Mouse (Mus musculus) embryo, embryonic 10.5 days (tissue): ENCODE measurements around the gene Akap11.
A peak's percentile ranks its signal among the peaks of the same experiment; 100 is the strongest.
"Not testable (repeated sequence)": the region's sequence is repeated elsewhere in the genome, so short reads cannot be mapped to it uniquely, and the experiment has no call there.

Source experiments
- DNase-seq: peaks from one replicate; pipeline ENCODE4 v3.0.0-alpha.2; 2015; ENCODE audit warnings: low spot score

Gene Akap11

GRCm38 (mm10) chr14:78536281-78537165, at the start of gene Akap11:
Gene Akap11 (minus strand): TSS chr14:78536808.
- peak; percentile 97 for DNase-seq

GRCm38 (mm10) chr14:78584222-78584621, 47.6 kb upstream of the Akap11 start:
- DNase-seq: no peak

DNA sequence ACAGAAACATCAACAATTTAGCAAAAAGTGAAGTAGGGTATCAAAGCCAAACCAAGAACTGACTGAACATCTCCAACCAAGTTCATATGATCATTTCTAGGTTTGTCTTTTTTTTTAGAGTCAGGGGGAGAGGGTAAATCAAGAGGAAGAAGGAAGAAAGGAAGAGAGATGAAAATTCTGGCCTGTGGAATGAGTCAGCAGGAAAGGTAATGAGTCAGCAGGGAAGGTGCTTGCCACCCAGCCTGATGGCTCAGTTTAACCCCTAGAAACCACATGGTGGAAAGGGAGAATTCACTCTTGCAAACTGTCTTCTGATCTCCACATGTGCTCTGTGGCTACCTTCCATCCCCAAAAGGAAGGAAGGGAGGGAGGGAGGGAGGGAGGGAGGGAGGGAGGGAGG, 46.6 kb upstream of the Akap11 start:
- no peak for DNase-seq

DNA sequence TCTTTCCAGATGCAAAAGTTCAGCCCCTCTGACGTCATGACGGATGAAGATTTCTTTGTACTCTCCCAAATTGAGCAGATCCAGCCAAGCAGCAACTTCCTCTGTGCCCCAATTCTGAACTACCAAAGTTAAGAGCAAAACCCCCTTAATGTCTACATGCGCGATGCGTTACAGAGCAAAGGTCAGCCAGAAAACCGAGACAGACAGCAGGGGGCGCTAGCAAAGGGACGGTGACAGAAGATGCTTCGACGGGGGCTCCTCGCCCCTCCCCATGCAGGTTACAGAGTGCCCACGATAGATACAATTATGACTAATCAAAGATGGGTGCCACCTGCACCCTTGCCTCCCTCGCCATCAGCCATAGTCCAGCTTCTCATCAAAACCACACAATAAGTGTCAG, 39.3 kb upstream of the Akap11 start:
- DNase-seq: no peak

- DNase-seq: no peak
These were observed 31.8 kb upstream of the Akap11 start for GRCm38 (mm10) chr14:78568410-78568809.

GRCm38 (mm10) chr14:78566431-78566830, 29.8 kb upstream of the Akap11 start:
- DNase-seq: no peak

DNA sequence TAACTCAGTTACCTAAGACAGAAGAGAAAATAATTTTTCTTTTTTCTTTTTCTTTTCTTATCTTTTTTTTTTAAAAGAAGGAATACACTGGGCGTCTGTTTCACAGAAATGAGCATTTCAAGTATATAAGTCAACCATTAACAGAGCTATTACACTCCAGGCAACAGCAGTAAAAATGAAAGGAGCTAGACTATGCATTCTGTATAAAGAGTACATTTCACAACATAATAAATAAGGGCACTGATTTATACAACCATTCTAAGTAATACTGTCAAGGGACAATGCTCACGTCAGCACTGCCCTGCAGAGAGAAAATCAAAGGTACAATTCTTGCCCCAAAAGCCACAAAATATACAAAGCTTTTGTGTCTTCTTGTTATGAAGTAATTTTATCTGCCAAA, 27.7 kb upstream of the Akap11 start:
- DNase-seq: no peak

DNA sequence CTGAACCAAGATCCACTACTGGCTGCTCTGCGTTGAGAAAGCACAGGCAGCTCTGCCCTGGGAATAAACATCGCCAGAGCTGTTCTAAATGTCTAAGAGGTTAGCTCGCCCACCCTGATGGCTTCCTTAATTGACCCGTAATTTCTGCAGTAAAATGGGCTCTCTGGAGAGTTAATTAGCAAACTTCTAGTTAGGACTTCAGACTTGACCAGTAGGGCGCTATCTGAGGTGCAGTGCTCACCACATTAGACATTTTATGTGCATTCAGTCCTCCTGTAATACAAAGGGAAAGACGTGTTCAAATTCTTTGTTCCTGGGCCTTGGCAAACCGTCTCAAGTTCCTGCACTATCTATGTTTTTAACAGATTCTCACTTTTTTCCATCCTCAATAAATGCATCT, 26.6 kb upstream of the Akap11 start:
- no peak for DNase-seq

DNA sequence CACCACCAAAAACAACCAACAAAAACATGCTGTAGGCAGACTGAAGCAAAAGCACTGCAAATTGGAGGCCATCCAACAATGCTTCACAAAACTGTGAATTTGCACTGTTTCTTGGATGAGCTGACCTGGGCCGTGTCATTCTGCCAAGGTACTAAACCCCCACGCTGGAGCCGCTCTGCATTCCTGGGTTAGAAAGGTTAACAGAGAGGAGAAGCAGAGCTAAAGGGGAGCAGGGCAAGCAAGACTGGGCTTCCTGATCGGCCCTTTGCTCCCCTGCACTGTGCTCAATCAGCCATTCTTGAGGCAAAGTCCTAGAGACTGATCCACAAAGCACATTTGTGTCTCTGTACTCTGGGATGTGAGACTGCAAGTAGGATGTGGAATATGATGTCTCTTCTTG, 25.5 kb upstream of the Akap11 start:
- DNase-seq: no peak

- no peak for DNase-seq
These were observed 22.4 kb upstream of the Akap11 start for GRCm38 (mm10) chr14:78559042-78559441.

- DNase-seq: not testable (repeated sequence)
These were observed 18.2 kb upstream of the Akap11 start for GRCm38 (mm10) chr14:78554830-78555229.

DNA sequence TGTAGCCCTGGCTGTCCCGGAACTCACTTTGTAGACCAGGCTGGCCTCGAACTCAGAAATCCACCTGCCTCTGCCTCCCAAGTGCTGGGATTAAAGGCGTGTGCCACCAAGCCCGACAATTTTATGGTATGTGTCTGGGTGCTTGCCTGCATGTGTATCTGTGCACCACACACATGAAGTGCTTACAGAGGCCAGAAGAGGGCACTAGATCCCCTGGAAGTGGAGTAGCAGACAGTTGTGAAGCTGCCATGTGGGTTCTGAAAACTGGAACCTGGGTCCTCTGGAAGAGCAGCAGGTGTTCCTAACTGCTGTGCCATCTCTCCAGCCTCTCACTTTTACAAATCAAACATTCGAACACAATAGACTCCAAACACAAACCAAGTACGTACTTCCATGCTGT, 17.1 kb upstream of the Akap11 start:
- no peak for DNase-seq

DNA sequence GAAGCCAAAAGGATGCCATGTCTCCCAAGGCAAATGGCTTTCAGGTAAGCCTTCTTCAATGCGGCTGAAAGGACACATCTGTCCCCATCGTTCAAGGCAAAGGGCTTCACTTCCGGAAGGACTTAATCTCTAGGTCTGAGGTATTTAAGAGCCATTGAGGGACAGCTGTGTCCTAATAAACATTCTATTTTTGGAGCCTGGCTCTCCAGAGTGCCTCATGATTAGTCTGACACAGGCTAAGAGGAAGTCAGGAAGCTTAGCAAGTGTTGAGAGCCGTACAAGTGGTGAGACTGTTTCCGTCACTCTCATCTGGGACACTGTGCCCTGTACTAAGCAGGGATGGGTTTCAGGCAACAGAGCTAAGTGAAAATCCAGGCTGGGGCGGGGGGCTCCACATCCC, 12.2 kb upstream of the Akap11 start:
- no peak for DNase-seq

DNA sequence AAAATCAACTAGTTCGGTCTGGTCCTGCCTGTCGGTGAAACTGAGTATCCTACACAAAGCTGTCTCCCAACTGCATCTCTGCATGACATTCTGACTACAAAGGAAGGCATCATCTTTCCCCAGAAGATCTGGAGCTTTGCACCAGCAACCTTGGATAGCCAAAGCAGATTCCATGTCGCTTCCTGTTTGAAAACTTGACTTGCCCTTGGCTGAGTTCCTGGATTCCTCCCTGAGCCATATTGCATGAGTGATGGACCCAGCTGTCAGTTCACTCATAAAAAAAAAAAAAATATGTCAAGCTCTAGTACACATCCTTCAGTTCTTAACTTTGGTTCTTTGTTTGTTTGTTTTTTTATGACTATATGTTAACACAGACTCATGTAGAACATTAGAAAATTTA, 4.7 kb upstream of the Akap11 start:
- no peak for DNase-seq

DNA sequence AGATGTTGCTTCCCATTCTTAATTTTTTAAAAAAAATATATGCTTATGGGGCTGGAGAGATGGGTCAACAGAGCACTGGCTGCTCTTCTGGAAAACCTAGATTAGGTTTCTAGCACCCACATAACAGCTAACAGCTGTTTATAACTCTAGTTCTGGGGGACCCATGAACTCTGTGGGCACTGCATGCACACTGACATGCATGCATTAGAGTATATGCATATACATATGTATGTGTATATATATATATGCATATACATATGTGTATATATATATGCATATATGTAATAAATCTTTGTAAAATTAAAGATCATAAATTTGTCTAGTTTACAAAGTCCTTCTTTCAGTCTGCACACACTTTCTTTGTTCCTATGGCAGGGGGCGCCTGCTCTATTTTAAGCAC, 3.2 kb upstream of the Akap11 start:
- DNase-seq: no peak

- peak; percentile 58 for DNase-seq
These were observed 2.1 kb upstream of the Akap11 start for GRCm38 (mm10) chr14:78538572-78539320.

DNA sequence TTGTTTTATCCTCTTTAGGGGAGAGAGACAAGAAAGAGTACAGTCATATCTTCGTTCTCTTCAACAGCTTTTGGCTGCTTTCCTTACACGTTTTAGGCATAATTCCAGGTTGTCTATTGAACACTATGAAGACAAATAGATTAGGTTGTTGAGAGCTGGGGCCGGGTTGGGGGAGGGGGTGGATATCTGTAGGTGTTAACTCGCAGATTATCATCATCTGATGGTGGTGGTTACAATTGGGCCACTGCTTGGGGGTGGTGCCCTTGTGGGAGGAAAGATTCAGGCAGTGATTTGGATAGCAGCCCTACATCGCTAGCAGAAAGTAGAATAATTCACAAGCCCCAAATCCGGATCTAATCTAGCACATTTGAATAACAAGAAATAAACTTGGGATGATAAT, 943 bp upstream of the Akap11 start:
- DNase-seq: no peak

- DNase-seq: peak; percentile 34
These were observed 1.2 kb downstream of the Akap11 start for GRCm38 (mm10) chr14:78535366-78535765.

DNA sequence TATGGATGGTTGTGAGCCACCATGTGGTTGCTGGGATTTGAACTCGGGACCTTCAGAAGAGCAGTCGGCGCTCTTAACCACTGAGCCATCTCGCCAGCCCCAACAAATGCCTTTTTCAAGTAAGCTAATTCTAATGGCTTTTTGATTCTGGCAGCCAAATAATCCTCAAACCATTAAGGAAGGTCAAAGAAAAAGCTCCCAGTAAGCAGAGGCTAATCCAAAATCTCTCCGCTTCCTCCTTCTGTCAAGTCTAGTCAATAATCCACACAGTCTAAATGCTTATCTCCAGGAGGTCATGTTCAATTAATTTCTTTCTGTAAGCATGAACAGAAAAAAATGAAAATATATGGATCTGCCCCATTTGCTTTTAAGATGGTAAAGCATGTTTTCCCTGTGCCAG, 2.0 kb downstream of the Akap11 start:
- no peak for DNase-seq

GRCm38 (mm10) chr14:78533701-78534100, 2.9 kb downstream of the Akap11 start:
- DNase-seq: no peak

- DNase-seq: no peak
These were observed 4.3 kb downstream of the Akap11 start for GRCm38 (mm10) chr14:78532345-78532744.

- DNase-seq: no peak
These were observed 6.4 kb downstream of the Akap11 start for GRCm38 (mm10) chr14:78530256-78530655.
